Mouse (Mus musculus): ENCODE measurements around the gene Pcbp4.

Gene Pcbp4

DNA sequence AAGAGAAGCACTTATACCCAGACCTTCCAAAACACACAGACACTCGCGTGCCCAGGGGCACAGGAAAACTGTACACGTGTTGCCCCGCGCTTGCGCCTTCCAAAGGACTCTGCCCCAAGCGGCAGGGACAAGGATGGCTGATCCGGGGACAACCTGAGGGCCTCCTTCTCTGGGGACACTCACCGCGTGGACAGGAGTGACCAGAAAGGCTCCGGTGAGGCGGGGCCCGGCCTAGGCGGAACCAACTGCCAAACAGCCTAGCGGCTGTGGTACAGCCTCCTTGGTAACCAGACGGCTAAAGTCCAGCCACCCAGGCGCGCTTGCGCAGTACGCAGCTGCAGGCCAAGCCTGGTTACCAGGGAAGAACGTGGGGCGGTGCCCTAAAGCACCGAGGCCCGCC, 5.7 kb upstream of the Pcbp4 start, which contains the start of the genes Abhd14b and Abhd14a:
Gene Abhd14b (plus strand): TSS at position 112 of the 400 bp plus-strand sequence.
Gene Abhd14a (minus strand): TSS at position 331 of the 400 bp plus-strand sequence.
- WGBS = under 1% methylated on average over 24 of the region's 24 CpGs

GRCm38 (mm10) chr9:106447951-106448350, 5.1 kb upstream of the Pcbp4 start:
- 25% methylated on average over 9 of the region's 9 CpGs for WGBS

GRCm38 (mm10) chr9:106448498-106449031, 4.5 kb upstream of the Pcbp4 start:
- WGBS = under 1% methylated on average over 23 of the region's 23 CpGs

DNA sequence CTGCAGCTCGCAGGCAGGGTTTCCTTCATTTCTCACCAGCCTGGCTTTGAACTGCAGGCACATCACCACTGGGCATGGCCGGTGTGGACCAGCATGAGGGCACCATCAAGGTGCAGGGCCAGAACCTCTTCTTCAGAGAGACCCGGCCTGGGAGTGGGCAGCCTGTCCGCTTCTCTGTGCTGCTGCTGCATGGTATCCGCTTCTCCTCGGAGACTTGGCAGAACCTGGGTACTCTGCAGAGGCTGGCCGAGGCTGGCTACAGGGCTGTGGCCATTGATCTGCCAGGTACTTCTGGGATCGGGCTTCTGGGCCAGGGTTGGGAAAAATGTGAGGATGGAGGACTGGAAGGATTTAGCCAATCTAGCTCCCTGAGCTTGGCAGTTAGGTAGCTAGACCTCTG, 3.1 kb upstream of the Pcbp4 start:
- WGBS = 84% methylated on average over 8 of the region's 8 CpGs

GRCm38 (mm10) chr9:106450661-106451060, 2.4 kb upstream of the Pcbp4 start:
- 45% methylated on average over 9 of the region's 9 CpGs for WGBS

DNA sequence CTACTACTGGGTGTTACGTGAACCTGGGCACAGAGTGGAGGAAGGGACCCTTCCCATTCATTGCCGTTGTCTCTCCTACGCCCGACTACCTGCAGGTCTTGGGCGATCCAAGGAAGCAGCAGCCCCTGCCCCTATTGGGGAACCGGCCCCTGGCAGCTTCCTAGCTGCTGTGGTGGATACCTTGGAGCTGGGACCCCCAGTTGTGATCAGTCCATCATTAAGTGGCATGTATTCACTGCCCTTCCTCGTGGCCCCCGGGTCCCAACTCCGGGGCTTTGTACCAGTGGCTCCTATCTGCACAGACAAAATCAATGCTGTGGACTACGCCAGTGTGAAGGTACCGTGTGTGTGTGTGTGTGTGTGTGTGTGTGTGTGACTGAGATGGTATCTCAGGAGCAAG, 1.8 kb upstream of the Pcbp4 start:
- WGBS = 86% methylated on average over 11 of the region's 11 CpGs

GRCm38 (mm10) chr9:106451899-106452298, 1.2 kb upstream of the Pcbp4 start:
- WGBS = 69% methylated on average over 2 of the region's 2 CpGs

DNA sequence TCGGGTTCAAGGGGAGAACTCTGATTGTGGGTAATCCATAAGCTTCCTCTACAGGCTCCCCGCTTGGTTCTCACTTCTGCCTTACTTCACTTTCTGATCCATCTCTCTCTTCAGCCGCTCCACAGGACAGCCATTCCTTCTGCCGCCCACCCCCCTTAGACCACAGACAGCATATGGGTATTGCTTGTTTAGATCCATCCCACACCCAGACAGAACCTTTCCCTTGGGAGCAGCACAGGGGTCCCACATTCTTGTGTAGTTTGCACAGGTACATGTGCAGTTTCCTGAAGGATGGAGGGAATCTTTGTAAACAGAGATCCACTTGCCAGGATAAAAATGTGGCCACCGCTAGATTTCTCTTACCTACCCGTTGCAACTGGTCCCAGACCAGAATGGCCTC, 740 bp upstream of the Pcbp4 start:
- WGBS = 55% methylated on average over 6 of the region's 6 CpGs

DNA sequence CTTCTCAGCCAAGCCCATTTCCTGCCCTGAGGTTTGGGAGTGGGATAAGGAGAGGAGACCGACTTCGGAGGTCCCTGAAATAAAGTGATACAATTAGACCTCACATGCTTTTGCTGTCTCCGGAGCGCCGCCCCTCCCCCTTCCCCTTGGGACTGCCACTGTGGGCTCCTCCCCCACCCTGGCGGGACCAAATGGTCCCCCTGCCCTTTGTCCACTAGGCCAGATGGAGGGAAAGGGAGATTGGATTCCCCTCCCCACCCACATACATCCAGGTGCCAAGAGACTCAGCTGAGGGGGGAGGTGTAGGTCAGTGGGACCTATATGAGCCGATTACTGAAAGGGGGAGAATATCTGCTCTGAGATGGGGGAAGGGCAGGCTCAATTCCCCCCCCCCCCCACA, 270 bp upstream of the Pcbp4 start:
- 13% methylated on average over 7 of the region's 7 CpGs for WGBS

GRCm38 (mm10) chr9:106454071-106454761, 1.1 kb downstream of the Pcbp4 start:
- WGBS = 7% methylated on average over 20 of the region's 20 CpGs

GRCm38 (mm10) chr9:106454888-106455681, 2.0 kb downstream of the Pcbp4 start:
- WGBS = 18% methylated on average over 17 of the region's 17 CpGs

DNA sequence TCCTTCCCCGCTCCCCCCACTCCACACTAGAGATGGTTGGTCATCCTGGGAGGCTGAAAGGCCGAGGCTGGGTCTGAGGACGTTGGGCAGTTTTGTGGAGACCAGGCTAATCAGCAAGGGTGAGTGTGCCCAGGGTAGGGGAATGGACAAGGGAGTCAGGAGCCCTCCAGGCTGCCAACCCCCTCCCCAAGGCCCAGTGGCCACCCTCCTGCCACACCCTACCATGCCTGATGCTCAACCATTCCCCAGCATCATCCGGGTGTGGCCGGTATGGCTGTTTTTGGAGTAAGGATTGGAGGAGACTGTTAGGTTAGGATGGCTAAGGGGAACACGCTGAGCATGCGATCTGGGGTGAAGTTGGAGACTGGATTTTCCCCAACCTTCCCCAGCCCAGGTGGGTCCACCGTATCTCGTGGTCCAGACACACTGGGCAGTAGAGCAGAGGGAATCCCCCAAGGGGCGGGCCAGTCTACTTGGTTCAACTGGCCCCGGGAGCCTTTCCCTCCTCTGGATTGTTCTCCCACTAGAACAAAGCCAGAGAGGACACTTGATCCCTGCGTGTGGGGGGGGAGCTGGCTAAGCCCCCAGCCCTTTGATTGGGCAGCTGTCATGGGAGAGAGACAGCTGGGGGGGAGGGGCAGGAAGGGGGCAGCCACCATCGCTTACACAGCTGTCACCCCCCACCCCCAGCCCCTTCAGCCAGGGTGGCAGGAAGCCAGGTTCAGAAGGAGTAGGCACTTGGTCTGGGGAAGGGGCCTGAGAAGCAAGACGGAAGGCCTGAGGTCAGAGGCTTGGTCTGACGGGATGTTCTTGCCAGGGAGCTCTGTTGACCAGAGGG, 3.5 kb downstream of the Pcbp4 start:
- WGBS = 40% methylated on average over 15 of the region's 15 CpGs

DNA sequence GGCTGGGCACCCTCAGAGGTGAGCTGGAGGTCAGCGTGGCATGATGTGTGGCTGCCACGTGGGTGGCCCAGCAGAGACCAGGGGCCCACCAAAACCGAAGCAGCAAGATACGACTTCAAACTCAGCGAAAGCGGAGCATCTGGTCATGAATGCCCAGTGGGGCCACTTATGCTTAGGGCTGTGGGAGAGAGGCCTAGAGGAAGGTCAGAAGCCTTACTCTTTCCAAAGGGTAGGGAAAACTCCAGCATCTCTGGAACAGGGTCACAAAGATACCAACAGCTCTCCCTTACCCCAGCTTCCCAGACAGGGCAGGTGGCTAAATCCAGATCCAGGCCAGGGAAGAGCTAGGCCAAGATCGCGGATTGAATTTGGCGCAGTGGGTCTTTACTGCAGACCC, 4.1 kb downstream of the Pcbp4 start:
- 60% methylated on average over 9 of the region's 9 CpGs for WGBS

DNA sequence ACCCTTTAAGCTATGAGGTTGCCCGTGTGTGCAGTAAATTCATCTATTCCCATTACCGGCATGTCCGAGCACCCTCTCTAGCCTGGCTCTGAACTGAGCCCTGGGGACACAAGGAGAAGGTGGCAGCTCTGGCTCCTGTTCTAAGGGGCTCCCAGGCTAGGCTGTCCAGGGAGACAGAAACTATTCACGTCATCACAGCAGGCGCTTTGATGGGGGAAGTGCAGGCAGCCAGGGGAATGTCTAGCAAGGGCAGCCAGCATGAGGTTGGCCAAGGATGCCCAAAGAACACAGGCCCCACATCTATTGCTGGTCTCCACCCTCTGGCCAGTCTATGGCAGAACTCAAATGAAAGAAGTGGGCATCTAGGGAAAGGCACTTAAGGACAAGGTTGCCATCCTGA, 4.8 kb downstream of the Pcbp4 start:
- 57% methylated on average over 5 of the region's 5 CpGs for WGBS

DNA sequence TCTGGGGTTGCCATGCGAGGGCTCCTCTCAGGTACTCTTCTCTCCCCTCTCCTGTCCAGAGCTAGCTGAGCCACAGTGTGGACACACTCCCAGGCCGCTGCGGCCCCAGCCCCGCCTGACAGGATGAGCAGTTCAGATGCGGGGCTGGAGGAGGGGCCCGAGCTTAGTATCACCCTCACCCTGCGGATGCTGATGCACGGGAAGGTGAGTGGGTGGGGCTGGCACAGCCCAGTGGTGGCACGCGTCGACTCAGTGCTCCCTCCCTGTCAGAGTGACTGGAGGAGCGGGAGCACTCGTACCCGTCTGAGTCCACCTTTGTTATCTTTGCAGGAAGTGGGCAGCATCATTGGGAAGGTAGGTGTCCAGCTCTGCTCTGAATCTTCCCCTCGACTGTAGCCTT, 6.9 kb downstream of the Pcbp4 start:
- 45% methylated on average over 15 of the region's 15 CpGs for WGBS

DNA sequence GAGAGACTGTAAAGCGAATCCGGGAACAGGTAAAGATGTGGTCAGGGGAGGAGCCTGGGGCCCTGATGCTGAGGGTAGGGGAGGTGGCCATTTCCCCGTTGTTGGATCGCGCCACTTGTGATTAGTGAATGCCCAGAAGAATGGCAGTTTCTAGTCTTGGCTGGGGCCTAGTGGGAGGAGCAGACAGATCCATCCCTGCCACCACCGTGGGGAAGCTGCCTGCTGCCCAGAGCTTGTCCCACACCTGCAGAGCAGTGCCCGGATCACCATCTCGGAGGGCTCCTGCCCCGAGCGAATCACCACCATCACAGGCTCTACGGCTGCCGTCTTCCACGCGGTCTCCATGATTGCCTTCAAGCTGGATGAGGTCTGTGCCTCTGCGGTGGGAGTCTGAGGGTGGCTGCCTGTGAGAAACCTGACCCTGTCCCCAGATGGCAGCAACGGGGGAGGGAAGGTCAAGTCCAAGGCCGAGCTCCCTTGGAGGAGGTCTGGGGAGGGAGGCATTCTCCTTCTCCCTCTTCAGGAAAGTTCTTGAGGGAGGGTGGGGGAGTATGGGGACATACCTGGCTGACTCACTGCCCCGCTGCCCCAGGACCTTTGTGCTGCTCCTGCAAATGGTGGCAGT, 7.4 kb downstream of the Pcbp4 start:
- 66% methylated on average over 18 of the region's 18 CpGs for WGBS

- WGBS = 81% methylated on average over 9 of the region's 9 CpGs
Observed at GRCm38 (mm10) chr9:106461026-106461415, 7.9 kb downstream of the Pcbp4 start.

- 83% methylated on average over 16 of the region's 16 CpGs for WGBS
Observed at GRCm38 (mm10) chr9:106461641-106462429, 8.7 kb downstream of the Pcbp4 start.

- WGBS = 95% methylated on average over 12 of the region's 12 CpGs
Observed at GRCm38 (mm10) chr9:106462430-106462800, 9.3 kb downstream of the Pcbp4 start.
